Mouse (Mus musculus): ENCODE results near the gene Tox2. TPM values are rescaled to one million over a fixed set of nuclear protein-coding genes. Genes with fewer than 3 reads are reported as not detected.
A peak's percentile ranks its signal among the peaks of the same experiment; 100 is the strongest.

Gene Tox2
- polyA plus RNA-seq, 1 experiment from 2014 or later = 6.3 TPM

GRCm38 (mm10) chr2:163213085-163213484, 10.2 kb downstream of the Tox2 start:
- H3K4me3 ChIP-seq (ENCODE audit: low read depth, low read length) = no peak overlapping the region
- no peaks in the 10 kb centered on the region for H3K9me3 ChIP-seq (ENCODE audit: control insufficient read depth, low read length)
- no peaks in the 10 kb centered on the region for H3K36me3 ChIP-seq (ENCODE audit: control insufficient read depth, insufficient read depth, low read length)
- no peak for DNase-seq (ENCODE audit: low spot score)
- 17% methylated on average over 3 of the region's 3 CpGs for WGBS
- no peak overlapping the region for H3K27ac ChIP-seq (ENCODE audit: low read depth)
- no peaks in the 10 kb centered on the region for H3K4me1 ChIP-seq (replicated peaks; ENCODE audit: control insufficient read depth, insufficient read depth, low read length)
- no peak overlapping the region for H3K9ac ChIP-seq (ENCODE audit: low read length)
- no peaks in the 10 kb centered on the region for H3K27me3 ChIP-seq (replicated peaks; ENCODE audit: control insufficient read depth, insufficient read depth, low read length)
- H3K4me2 ChIP-seq (ENCODE audit: low read length) = no peak overlapping the region
- ATAC-seq (replicated peaks; ENCODE audit: low FRiP score, low TSS enrichment, low read depth) = peak; percentile 82

GRCm38 (mm10) chr2:163218095-163218494, 15.2 kb downstream of the Tox2 start:
- H3K4me2 ChIP-seq (ENCODE audit: low read length) = no peak overlapping the region
- H3K36me3 ChIP-seq (ENCODE audit: control insufficient read depth, insufficient read depth, low read length) = no peaks in the 10 kb centered on the region
- H3K4me3 ChIP-seq (ENCODE audit: low read depth, low read length) = no peak overlapping the region
- DNase-seq (ENCODE audit: low spot score) (no peak), ATAC-seq (replicated peaks; ENCODE audit: low FRiP score, low TSS enrichment, low read depth) (no peak)
- WGBS = 44% methylated on average over 3 of the region's 3 CpGs
- H3K4me1 ChIP-seq (replicated peaks; ENCODE audit: control insufficient read depth, insufficient read depth, low read length) = no peaks in the 10 kb centered on the region
- H3K27ac ChIP-seq (ENCODE audit: low read depth) = no peak overlapping the region
- H3K27me3 ChIP-seq (replicated peaks; ENCODE audit: control insufficient read depth, insufficient read depth, low read length) = no peaks in the 10 kb centered on the region
- H3K9ac ChIP-seq (ENCODE audit: low read length) = no peak overlapping the region
- H3K9me3 ChIP-seq (ENCODE audit: control insufficient read depth, low read length) = no peaks in the 10 kb centered on the region

- Histone ChIP-seq H3K9ac (ENCODE audit: low read length) (no peak overlapping the region), H3K36me3 (ENCODE audit: control insufficient read depth, insufficient read depth, low read length) (no peaks in the 10 kb centered on the region), H3K27ac (ENCODE audit: low read depth) (no peak overlapping the region), H3K27me3 (replicated peaks; ENCODE audit: control insufficient read depth, insufficient read depth, low read length) (no peaks in the 10 kb centered on the region), H3K4me3 (ENCODE audit: low read depth, low read length) (no peak overlapping the region), H3K9me3 (ENCODE audit: control insufficient read depth, low read length) (no peaks in the 10 kb centered on the region), H3K4me1 (replicated peaks; ENCODE audit: control insufficient read depth, insufficient read depth, low read length) (no peaks in the 10 kb centered on the region), H3K4me2 (ENCODE audit: low read length) (no peak overlapping the region)
- 42% methylated on average over 7 of the region's 7 CpGs for WGBS
- ATAC-seq (replicated peaks; ENCODE audit: low FRiP score, low TSS enrichment, low read depth) (no peak), DNase-seq (ENCODE audit: low spot score) (no peak)
These were observed 15.6 kb downstream of the Tox2 start for GRCm38 (mm10) chr2:163218571-163218970.

- H3K4me3 ChIP-seq (ENCODE audit: low read depth, low read length) = no peak overlapping the region
- no peaks in the 10 kb centered on the region for H3K4me1 ChIP-seq (replicated peaks; ENCODE audit: control insufficient read depth, insufficient read depth, low read length)
- ATAC-seq (replicated peaks; ENCODE audit: low FRiP score, low TSS enrichment, low read depth) (no peak), DNase-seq (ENCODE audit: low spot score) (no peak)
- 38% methylated on average over 5 of the region's 5 CpGs for WGBS
- no peaks in the 10 kb centered on the region for H3K9me3 ChIP-seq (ENCODE audit: control insufficient read depth, low read length)
- no peak overlapping the region for H3K4me2 ChIP-seq (ENCODE audit: low read length)
- no peak overlapping the region for H3K9ac ChIP-seq (ENCODE audit: low read length)
- no peaks in the 10 kb centered on the region for H3K27me3 ChIP-seq (replicated peaks; ENCODE audit: control insufficient read depth, insufficient read depth, low read length)
- H3K36me3 ChIP-seq (ENCODE audit: control insufficient read depth, insufficient read depth, low read length) = no peaks in the 10 kb centered on the region
- H3K27ac ChIP-seq (ENCODE audit: low read depth) = no peak overlapping the region
These were observed 16.5 kb downstream of the Tox2 start for GRCm38 (mm10) chr2:163219447-163219846.

GRCm38 (mm10) chr2:163220706-163221105, 17.8 kb downstream of the Tox2 start:
- ATAC-seq (replicated peaks; ENCODE audit: low FRiP score, low TSS enrichment, low read depth) = no peak
- Histone ChIP-seq H3K4me3 (ENCODE audit: low read depth, low read length) (no peak overlapping the region), H3K9me3 (ENCODE audit: control insufficient read depth, low read length) (no peaks in the 10 kb centered on the region), H3K4me1 (replicated peaks; ENCODE audit: control insufficient read depth, insufficient read depth, low read length) (no peaks in the 10 kb centered on the region), H3K36me3 (ENCODE audit: control insufficient read depth, insufficient read depth, low read length) (no peaks in the 10 kb centered on the region), H3K4me2 (ENCODE audit: low read length) (no peak overlapping the region), H3K27ac (ENCODE audit: low read depth) (no peak overlapping the region), H3K9ac (ENCODE audit: low read length) (no peak overlapping the region), H3K27me3 (replicated peaks; ENCODE audit: control insufficient read depth, insufficient read depth, low read length) (no peaks in the 10 kb centered on the region)
- 93% methylated on average over 11 of the region's 11 CpGs for WGBS
- DNase-seq (ENCODE audit: low spot score) = no peak

- 78% methylated on average over 15 of the region's 15 CpGs for WGBS
- H3K27me3 ChIP-seq (replicated peaks; ENCODE audit: control insufficient read depth, insufficient read depth, low read length) = no peaks in the 10 kb centered on the region
These were observed 22.4 kb downstream of the Tox2 start for GRCm38 (mm10) chr2:163225302-163225701.

GRCm38 (mm10) chr2:163229050-163229449, 26.1 kb downstream of the Tox2 start:
- 82% methylated on average over 9 of the region's 9 CpGs for WGBS
- H3K27ac ChIP-seq (ENCODE audit: low read depth) = no peak overlapping the region
- no peak overlapping the region for H3K4me2 ChIP-seq (ENCODE audit: low read length)
- ATAC-seq (replicated peaks; ENCODE audit: low FRiP score, low TSS enrichment, low read depth) (no peak), DNase-seq (ENCODE audit: low spot score) (no peak)
- no peak overlapping the region for H3K9ac ChIP-seq (ENCODE audit: low read length)
- no peaks in the 10 kb centered on the region for H3K9me3 ChIP-seq (ENCODE audit: control insufficient read depth, low read length)
- H3K27me3 ChIP-seq (replicated peaks; ENCODE audit: control insufficient read depth, insufficient read depth, low read length) = no peaks in the 10 kb centered on the region
- no peaks in the 10 kb centered on the region for H3K4me1 ChIP-seq (replicated peaks; ENCODE audit: control insufficient read depth, insufficient read depth, low read length)
- no peak overlapping the region for H3K4me3 ChIP-seq (ENCODE audit: low read depth, low read length)
- H3K36me3 ChIP-seq (ENCODE audit: control insufficient read depth, insufficient read depth, low read length) = no peaks in the 10 kb centered on the region

More at GRCm38 (mm10) chr2:163225302-163225701, 22.4 kb downstream of the Tox2 start:
- Histone ChIP-seq H3K27ac (ENCODE audit: low read depth) (no peak overlapping the region), H3K4me3 (ENCODE audit: low read depth, low read length) (no peak overlapping the region), H3K9me3 (ENCODE audit: control insufficient read depth, low read length) (no peaks in the 10 kb centered on the region), H3K4me1 (replicated peaks; ENCODE audit: control insufficient read depth, insufficient read depth, low read length) (no peaks in the 10 kb centered on the region), H3K36me3 (ENCODE audit: control insufficient read depth, insufficient read depth, low read length) (no peaks in the 10 kb centered on the region), H3K9ac (ENCODE audit: low read length) (no peak overlapping the region), H3K4me2 (ENCODE audit: low read length) (no peak overlapping the region)
- DNase-seq (ENCODE audit: low spot score) (no peak), ATAC-seq (replicated peaks; ENCODE audit: low FRiP score, low TSS enrichment, low read depth) (no peak)

GRCm38 (mm10) chr2:163231781-163232534, 29.0 kb downstream of the Tox2 start:
- no peak overlapping the region for H3K9ac ChIP-seq (ENCODE audit: low read length)
- no peak for DNase-seq (ENCODE audit: low spot score)
- ATAC-seq (replicated peaks; ENCODE audit: low FRiP score, low TSS enrichment, low read depth) = no peak

GRCm38 (mm10) chr2:163233666-163234065, 30.7 kb downstream of the Tox2 start:
- ATAC-seq (replicated peaks; ENCODE audit: low FRiP score, low TSS enrichment, low read depth) (no peak), DNase-seq (ENCODE audit: low spot score) (no peak)
- no peaks in the 10 kb centered on the region for H3K9me3 ChIP-seq (ENCODE audit: control insufficient read depth, low read length)
- no peak overlapping the region for H3K4me2 ChIP-seq (ENCODE audit: low read length)
- H3K27me3 ChIP-seq (replicated peaks; ENCODE audit: control insufficient read depth, insufficient read depth, low read length) = no peaks in the 10 kb centered on the region
- H3K27ac ChIP-seq (ENCODE audit: low read depth) = no peak overlapping the region
- H3K4me3 ChIP-seq (ENCODE audit: low read depth, low read length) = no peak overlapping the region
- 58% methylated on average over 9 of the region's 9 CpGs for WGBS
- no peaks in the 10 kb centered on the region for H3K4me1 ChIP-seq (replicated peaks; ENCODE audit: control insufficient read depth, insufficient read depth, low read length)
- no peaks in the 10 kb centered on the region for H3K36me3 ChIP-seq (ENCODE audit: control insufficient read depth, insufficient read depth, low read length)
- no peak overlapping the region for H3K9ac ChIP-seq (ENCODE audit: low read length)

More at GRCm38 (mm10) chr2:163231781-163232534, 29.0 kb downstream of the Tox2 start:
- no peak overlapping the region for H3K27ac ChIP-seq (ENCODE audit: low read depth)
- no peaks in the 10 kb centered on the region for H3K36me3 ChIP-seq (ENCODE audit: control insufficient read depth, insufficient read depth, low read length)
- 46% methylated on average over 13 of the region's 13 CpGs for WGBS
- no peak overlapping the region for H3K4me3 ChIP-seq (ENCODE audit: low read depth, low read length)
- no peaks in the 10 kb centered on the region for H3K27me3 ChIP-seq (replicated peaks; ENCODE audit: control insufficient read depth, insufficient read depth, low read length)
- H3K4me1 ChIP-seq (replicated peaks; ENCODE audit: control insufficient read depth, insufficient read depth, low read length) = no peaks in the 10 kb centered on the region
- no peak overlapping the region for H3K4me2 ChIP-seq (ENCODE audit: low read length)
- no peaks in the 10 kb centered on the region for H3K9me3 ChIP-seq (ENCODE audit: control insufficient read depth, low read length)

Measured in intestine, embryonic 14.5 days (tissue).